Mouse (Mus musculus): ENCODE results near the gene Fbxo17.
"Not testable (repeated sequence)": the region's sequence is repeated elsewhere in the genome, so short reads cannot be mapped to it uniquely, and the experiment has no call there.

Gene Fbxo17

GRCm38 (mm10) chr7:28716590-28717281 is at the start of gene Fbxo17:
Gene Fbxo17, plus strand, starts transcription at chr7:28716804.
- peak; percentile 53 for DNase-seq (ENCODE audit: low read depth, low spot score)

- DNase-seq (ENCODE audit: low read depth, low spot score): no peak
These were observed 45.4 kb upstream of the Fbxo17 start for GRCm38 (mm10) chr7:28671172-28671571.

DNA sequence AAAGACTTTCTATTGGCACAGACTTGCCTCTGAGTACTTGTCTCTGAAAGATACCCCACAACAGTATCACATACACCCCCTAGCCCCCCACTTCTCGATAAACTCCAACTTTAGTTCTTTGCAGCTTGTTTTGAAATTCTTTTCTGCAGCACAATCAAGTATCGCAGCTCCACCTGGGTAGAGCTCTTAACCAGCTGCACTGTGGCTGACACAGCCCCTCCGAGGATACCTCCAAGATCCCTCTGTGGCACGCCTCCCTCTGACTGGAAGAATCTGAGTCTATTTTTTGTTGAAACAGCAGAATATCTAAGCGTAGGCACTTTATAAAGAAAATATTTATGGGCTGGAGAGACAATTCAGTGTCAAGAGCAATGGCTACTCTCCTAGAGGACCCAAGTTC is 44.3 kb upstream of the Fbxo17 start:
- no peak for DNase-seq (ENCODE audit: low read depth, low spot score)

DNA sequence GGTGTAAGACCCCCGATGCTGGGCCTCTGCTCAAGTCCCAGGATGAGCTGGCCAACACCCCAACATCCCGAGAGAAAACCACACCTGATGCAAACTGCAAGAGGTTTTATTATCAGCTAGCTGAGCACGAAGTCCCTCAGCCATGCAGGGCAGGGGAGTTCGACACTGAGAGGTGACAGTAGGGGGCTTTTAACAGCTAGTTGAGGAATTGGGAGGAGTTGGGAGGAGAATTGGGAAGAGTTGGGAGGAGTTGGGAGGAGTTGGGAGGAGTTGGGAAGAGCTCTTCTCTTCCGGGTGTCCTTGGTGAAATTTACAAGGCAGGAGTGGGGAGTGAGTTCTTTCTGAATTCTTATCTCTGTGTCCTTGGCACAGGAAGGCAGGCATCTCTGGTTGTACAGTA is 43.8 kb upstream of the Fbxo17 start:
- DNase-seq (ENCODE audit: low read depth, low spot score): not testable (repeated sequence)

- no peak for DNase-seq (ENCODE audit: low read depth, low spot score)
These were observed 41.6 kb upstream of the Fbxo17 start for GRCm38 (mm10) chr7:28674994-28675393.

- DNase-seq (ENCODE audit: low read depth, low spot score): no peak
These were observed 40.9 kb upstream of the Fbxo17 start for GRCm38 (mm10) chr7:28675746-28676145.

GRCm38 (mm10) chr7:28676811-28677541 is 39.6 kb upstream of the Fbxo17 start:
- no peak for DNase-seq (ENCODE audit: low read depth, low spot score)

GRCm38 (mm10) chr7:28677624-28678023 is 39.0 kb upstream of the Fbxo17 start:
- DNase-seq (ENCODE audit: low read depth, low spot score): no peak

DNA sequence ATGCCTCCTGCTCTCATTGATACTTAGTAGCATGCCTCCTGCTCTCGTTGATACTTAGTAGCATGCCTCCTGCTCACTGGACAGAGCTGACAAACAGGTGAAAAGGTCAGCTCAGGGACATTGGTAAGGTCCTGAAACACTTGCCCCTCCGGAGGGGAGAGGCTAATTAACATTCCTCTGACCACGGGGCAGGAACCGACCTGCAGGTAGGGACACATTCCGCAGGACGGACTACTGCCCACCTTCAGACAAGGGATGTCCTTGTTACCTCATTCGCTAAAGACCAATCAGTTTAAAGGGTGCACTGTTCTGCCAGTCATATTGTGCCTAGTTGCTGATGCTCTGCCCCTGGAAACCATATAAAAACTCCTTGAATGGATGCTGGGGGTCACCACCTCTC is 25.5 kb upstream of the Fbxo17 start:
- no peak for DNase-seq (ENCODE audit: low read depth, low spot score)

DNA sequence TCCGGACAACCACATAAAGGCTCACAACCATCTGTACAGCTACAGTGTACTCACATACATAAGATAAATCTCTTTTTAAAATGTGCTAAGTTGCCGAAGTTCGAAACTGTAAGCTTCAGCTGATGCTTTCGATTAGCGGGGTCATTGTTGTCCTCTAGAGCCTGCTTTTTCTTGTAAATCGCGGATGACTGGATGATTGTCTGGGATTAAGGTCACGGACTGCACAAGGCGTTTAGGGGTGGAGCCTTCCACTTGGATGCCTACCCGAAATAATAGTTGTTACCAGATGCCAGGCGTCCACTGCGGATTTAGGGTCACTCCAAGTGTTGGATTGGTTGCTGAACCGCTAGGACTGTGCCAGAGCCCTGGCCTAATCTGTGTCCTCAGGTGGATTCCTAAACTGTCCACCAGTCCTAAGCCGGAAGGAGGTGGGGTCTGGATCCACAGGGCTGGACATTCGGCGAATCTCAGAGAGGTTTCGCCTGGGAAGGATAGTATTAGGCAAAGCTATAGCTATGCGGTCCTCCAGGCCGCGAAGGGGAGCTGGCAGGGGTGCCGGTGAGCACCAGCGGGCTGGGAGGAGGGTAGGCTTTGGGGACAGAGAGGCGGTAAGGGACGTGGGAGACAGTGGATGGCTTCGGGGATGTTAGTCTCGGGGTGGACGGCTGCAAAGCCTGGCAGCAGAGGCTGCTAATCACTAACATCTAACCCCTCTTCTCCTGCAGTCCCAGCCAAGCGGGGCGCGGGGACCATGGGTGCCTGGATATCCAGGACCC is 23.9 kb upstream of the Fbxo17 start, which contains the start of gene Fbxo27:
Fbxo27 (plus strand) TSS at position 305 of the 776 bp plus-strand sequence.
- DNase-seq (ENCODE audit: low read depth, low spot score): no peak

GRCm38 (mm10) chr7:28693321-28693966 is 23.2 kb upstream of the Fbxo17 start:
- DNase-seq (ENCODE audit: low read depth, low spot score): peak; percentile 61

DNA sequence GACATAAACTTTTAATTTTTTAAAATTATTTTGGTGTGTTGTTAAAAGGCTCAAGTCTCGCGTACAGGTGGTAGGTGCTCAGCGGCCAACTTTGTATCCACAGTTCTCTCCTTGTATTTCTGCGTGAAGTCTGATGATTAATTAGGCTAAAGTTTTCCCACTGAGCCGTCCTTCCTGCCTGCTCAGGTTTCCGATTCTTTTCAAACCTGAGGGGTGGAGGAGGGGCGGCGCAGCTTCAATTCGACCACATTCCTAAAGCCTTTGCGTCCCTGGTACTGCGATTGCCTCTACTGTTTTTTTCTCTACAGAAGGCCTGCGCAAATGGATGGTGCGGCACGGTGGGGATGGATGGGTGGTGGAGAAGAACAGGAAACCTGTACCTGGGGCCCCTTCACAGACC is 22.2 kb upstream of the Fbxo17 start:
- DNase-seq (ENCODE audit: low read depth, low spot score): peak; percentile 40

DNA sequence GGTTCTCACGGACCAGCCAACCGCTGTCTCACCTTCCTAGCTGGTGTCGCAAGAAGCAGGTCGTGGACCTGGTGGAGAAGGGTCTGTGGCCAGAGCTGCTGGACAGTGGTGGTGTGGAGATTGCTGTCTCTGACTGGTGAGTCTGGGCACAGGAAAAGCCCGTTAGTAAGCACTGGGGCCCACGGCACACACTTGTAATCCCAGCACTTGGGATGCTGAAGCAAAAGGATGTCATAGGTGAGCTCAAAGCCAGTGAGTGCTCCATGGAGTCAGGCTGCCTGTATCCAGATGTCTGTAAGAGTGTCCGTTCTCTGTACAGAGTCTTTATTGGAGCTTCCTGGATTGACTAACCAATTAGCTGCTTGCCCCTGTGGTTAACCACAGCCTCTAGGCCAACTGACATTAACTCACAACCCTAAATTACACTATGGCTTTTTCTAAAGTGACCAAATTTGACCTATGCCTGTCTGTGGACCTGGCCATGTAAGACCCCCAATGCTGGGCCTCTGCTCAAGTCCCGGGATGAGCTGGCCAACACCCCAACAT is 21.6 kb upstream of the Fbxo17 start:
- no peak for DNase-seq (ENCODE audit: low read depth, low spot score)

DNA sequence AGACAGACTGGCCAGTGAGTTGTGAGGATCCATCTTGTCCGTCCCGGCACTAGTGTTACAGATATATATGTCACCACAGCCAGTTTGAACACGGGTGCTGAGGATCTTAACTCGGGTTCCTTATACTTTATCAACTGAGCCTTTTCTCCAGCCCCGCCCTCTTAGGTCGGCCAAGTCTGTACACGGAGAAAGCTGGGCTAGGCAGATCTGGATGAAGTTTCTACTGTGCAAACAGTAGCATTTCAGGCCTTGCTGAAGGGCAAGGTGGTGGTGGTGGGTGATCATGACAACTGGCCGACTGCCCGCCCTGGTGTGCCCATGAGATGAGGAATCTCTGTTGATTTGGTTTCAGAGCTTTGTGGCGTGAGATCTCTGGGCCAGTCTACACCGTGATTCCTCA is 19.3 kb upstream of the Fbxo17 start:
- no peak for DNase-seq (ENCODE audit: low read depth, low spot score)

- DNase-seq (ENCODE audit: low read depth, low spot score): no peak
These were observed 16.3 kb upstream of the Fbxo17 start for GRCm38 (mm10) chr7:28700269-28700668.

GRCm38 (mm10) chr7:28701306-28701705 is 15.3 kb upstream of the Fbxo17 start:
- not testable (repeated sequence) for DNase-seq (ENCODE audit: low read depth, low spot score)

DNA sequence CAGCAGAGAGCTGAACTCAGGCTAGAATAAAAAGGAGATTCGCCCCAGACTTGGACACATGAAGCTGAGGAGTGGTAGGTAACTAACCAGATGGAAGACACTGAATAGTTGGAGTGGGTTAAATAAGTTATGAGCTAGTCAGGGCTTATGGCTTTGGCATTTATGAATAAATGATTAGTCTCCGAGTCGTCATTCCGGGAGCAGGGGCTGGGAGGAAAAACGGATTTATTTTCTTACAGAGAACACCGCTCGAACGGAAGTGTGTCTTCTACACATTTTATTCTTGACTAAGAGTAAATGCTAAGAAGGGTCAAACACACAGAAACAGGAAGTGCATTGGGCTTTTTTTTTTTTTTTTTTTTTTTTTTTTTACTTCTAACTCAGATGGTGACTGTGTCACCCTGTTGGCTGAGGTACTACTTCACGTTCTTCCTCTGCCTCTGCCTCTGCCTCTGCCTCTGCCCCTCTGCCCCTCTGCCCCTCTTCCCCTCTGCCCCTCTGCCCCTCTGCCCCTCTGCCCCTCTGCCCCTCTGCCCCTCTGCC is 13.9 kb upstream of the Fbxo17 start:
- no peak for DNase-seq (ENCODE audit: low read depth, low spot score)

DNA sequence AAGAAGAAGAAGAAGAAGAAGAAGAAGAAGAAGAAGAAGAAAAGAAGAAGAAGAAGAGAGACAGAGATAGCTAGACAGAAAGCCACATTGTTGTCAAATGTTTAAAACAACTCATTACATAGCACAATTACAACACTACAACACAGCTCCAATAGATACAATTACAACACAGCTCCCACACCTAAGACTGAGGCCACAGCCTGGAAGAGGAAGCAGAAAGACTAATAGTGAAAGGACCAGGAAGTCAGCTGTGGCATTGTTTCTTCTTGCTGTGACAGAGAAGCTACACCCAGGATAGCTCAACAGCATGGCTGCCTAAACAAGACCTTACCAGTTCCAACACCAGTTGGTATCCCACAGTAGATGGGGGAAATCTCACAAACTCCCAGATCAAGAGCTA is 7.2 kb upstream of the Fbxo17 start:
- no peak for DNase-seq (ENCODE audit: low read depth, low spot score)

DNA sequence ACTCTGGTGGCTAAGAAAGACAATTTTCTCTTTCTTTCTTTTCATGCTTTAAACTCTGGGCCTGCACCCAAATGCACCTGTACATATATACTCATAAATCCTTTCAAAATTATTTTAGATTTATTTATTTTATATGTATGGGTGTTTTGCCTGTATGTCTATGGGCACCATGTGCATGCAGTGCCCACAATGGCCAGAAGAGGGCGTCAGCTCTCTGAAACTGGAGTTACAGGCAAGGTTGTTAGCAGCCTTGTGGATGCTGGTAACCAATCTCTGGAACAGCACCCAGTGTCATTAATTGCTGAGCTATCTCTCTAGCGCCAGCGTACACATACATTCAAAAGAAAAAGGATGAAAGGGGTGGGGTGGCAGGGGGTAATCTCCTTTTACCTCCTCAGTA is 5.6 kb upstream of the Fbxo17 start:
- DNase-seq (ENCODE audit: low read depth, low spot score): no peak

- DNase-seq (ENCODE audit: low read depth, low spot score): no peak
These were observed 1.9 kb upstream of the Fbxo17 start for GRCm38 (mm10) chr7:28714667-28715066.

GRCm38 (mm10) chr7:28715598-28715997 is 1.0 kb upstream of the Fbxo17 start:
- no peak for DNase-seq (ENCODE audit: low read depth, low spot score)
